Mouse (Mus musculus) midbrain, embryonic 11.5 days (tissue): ENCODE measurements around the gene Medag. TPM values are rescaled to one million over a fixed set of nuclear protein-coding genes. Genes with fewer than 3 reads are reported as not detected.

ENCODE experiments used
- ATAC-seq: fragments of 200-750 bp; cut with Nextera tagmentation; 2 replicates; pipeline ENCODE4 v1.8.0; 2017; ENCODE audit warnings: moderate TSS enrichment, moderate library complexity; ENCODE audit not compliant: low FRiP score
- DNase-seq: peaks from one replicate; pipeline ENCODE4 v3.0.0; 2015; ENCODE audit warnings: low spot score; ENCODE audit errors: missing footprints
- H3K27ac ChIP-seq: fragments of 300-500 bp; sonication (generic); 2 replicates; pipeline ENCODE4 v1.5.1; 2014; ENCODE audit warnings: low read depth, low read length
- H3K27me3 ChIP-seq: fragments of 300-500 bp; sonication (generic); 2 replicates; pipeline ENCODE4 v1.6.1; 2014; ENCODE audit warnings: mild to moderate bottlenecking, low read length, moderate library complexity, mixed read lengths; ENCODE audit not compliant: control insufficient read depth, insufficient read depth
- H3K36me3 ChIP-seq: fragments of 300-500 bp; sonication (generic); 2 replicates; pipeline ENCODE4 v1.6.1; 2014; ENCODE audit warnings: mild to moderate bottlenecking, low read length, moderate library complexity, mixed read lengths; ENCODE audit not compliant: control insufficient read depth, insufficient read depth
- H3K4me1 ChIP-seq: fragments of 300-500 bp; sonication (generic); 2 replicates; pipeline ENCODE4 v1.6.1; 2014; ENCODE audit warnings: low read length; ENCODE audit not compliant: control insufficient read depth, insufficient read depth
- H3K4me2 ChIP-seq: fragments of 300-500 bp; sonication (generic); 2 replicates; pipeline ENCODE4 v1.6.1; 2014; ENCODE audit warnings: mild to moderate bottlenecking, moderate library complexity
- H3K4me3 ChIP-seq: fragments of 300-500 bp; sonication (generic); 2 replicates; pipeline ENCODE4 v1.5.1; 2014; ENCODE audit warnings: low read depth, low read length
- H3K9ac ChIP-seq: fragments of 300-500 bp; sonication (generic); 2 replicates; pipeline ENCODE4 v1.6.1; 2014; ENCODE audit warnings: low read length
- H3K9me3 ChIP-seq: fragments of 300-500 bp; sonication (generic); 2 replicates; pipeline ENCODE4 v1.6.1; 2016; ENCODE audit warnings: low read length; ENCODE audit not compliant: control insufficient read depth
- WGBS: fragments of 180-500 bp; shearing (Covaris S2); extraction: QIAGEN DNeasy Blood & Tissue Kit; methylation state at CpG from one replicate; pipeline ENCODE4 v1.1.7; 2014; 5-methylcytosine and 5-hydroxymethylcytosine counted together
- polyA plus RNA-seq: library from polyadenylated mRNA; unstranded; fragments of >200 nt; fragmentation: Nextera tagmentation; extraction: Ambion mirVana; gene quantifications from 2 replicates; pipeline ENCODE4 v1.2.1, GENCODE M21; 2014

Medag gene
- polyA plus RNA-seq, 1 experiment from 2014 or later: 0.66 TPM

GRCm38 (mm10) chr5:149434141-149434690 is 22.7 kb downstream of the Medag start:
- DNase-seq (no peak), ATAC-seq (no peak)
- 31% methylated on average over 9 of the region's 9 CpGs for WGBS
- no peaks in the 10 kb centered on the region for H3K36me3 ChIP-seq
- no peak overlapping the region for H3K4me2 ChIP-seq
- no peaks in the 10 kb centered on the region for H3K27me3 ChIP-seq
- H3K9me3 ChIP-seq: no peaks in the 10 kb centered on the region
- no peak overlapping the region for H3K9ac ChIP-seq
- no peak overlapping the region for H3K27ac ChIP-seq
- no peak overlapping the region for H3K4me3 ChIP-seq
- H3K4me1 ChIP-seq: peaks cover 6% of the 10 kb centered on the region

GRCm38 (mm10) chr5:149436541-149436940 is 25.0 kb downstream of the Medag start:
- Histone ChIP-seq H3K4me3 (no peak overlapping the region), H3K4me2 (no peak overlapping the region), H3K9ac (no peak overlapping the region), H3K36me3 (no peaks in the 10 kb centered on the region), H3K27me3 (no peaks in the 10 kb centered on the region), H3K27ac (no peak overlapping the region), H3K4me1 (peaks cover 21% of the 10 kb centered on the region), H3K9me3 (no peaks in the 10 kb centered on the region)
- DNase-seq (no peak), ATAC-seq (no peak)
- 88% methylated on average over 3 of the region's 3 CpGs for WGBS

DNA sequence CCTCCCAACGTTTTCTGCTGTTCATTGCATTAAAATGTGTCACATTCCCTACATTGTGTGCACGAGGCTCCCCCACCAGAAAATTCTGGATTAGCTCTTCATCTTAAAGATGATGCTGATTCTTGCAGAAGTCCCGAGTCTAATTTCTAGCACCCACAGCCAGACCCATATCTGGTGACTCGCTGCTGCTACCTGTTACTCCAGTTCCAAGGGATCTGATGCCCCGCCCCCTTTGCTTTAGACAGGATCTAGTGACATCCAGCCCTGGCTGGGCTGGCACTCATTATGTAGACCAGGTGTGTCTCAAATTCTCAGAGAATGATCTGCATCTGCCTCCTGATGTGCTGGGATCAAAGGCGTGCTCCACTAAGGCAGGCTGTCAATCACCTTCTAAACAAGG is 25.6 kb downstream of the Medag start:
- H3K4me1 ChIP-seq: peaks cover 25% of the 10 kb centered on the region
- 79% methylated on average over 6 of the region's 6 CpGs for WGBS
- no peaks in the 10 kb centered on the region for H3K27me3 ChIP-seq
- H3K4me3 ChIP-seq: no peak overlapping the region
- no peak overlapping the region for H3K4me2 ChIP-seq
- ATAC-seq (no peak), DNase-seq (no peak)
- H3K9ac ChIP-seq: no peak overlapping the region
- H3K36me3 ChIP-seq: no peaks in the 10 kb centered on the region
- H3K9me3 ChIP-seq: no peaks in the 10 kb centered on the region
- no peak overlapping the region for H3K27ac ChIP-seq

DNA sequence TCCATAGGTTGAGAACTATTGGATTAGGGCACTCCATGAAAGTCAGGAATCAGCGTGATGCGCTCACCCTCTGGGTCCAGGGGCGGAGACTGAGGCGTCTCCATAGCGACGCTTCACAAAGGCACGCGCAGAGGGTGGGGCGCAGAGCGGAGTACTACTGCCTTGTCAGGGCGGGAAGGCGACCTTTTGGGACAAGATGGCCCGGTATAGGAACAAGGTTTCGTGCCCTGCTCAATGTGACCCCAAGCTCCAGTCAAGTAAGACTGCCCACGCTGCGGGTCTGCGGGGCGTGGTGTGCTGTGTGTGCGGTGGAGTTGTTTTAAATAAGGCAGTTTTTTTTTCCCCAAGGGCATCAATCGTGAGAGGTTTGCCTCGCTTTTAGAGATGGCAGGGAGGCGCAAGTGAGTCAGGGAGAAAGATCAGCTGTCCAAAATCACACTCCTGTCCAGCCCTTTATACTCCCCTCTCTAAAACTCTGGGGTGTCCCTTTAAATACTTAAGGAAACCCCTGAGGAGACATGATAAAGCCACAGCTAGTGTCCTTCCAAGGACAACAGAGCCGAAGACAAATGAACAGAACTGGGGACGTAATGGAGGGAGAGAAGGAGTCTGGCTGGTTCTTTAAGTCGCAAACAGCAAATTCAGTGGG is 28.1 kb downstream of the Medag start, which contains the start of gene Tex26:
Gene Tex26, plus strand, starts transcription at position 130 of the 649 bp plus-strand sequence.
- Histone ChIP-seq H3K4me1 (peaks cover 30% of the 10 kb centered on the region), H3K27ac (peak within 1 kb of the TSS; percentile 97), H3K4me3 (peak within 1 kb of the TSS; percentile 32), H3K9me3 (no peaks in the 10 kb centered on the region), H3K27me3 (peaks cover 7% of the 10 kb centered on the region; the same call in 1 of the 2 replicates), H3K9ac (peak within 1 kb of the TSS; percentile 67), H3K4me2 (peak within 1 kb of the TSS; percentile 74), H3K36me3 (no peaks in the 10 kb centered on the region)
- WGBS: 1% methylated on average over 25 of the region's 25 CpGs
- ATAC-seq: peak; percentile 92
- peak; percentile 99 for DNase-seq

DNA sequence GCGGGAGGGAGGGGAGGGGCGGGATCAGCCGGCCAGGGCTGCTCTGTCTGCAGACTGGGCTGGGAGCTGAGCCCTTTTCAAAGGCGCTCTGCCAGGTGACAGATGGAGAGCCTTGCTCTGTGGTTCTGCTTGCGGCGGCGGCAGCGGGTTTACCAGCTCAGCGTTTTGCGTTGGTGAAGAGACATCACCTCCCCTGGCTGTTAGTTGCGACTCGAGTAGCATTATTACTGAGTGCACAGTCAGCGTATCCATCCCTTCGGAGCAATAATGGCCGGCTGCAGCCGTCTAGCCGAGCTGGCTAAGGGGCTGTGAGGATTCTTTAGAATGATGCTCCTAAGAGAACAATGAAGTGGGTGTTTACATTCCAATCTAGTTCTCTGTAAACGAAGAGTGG is 28.6 kb downstream of the Medag start:
- WGBS: 0% methylated on average over 18 of the region's 18 CpGs
- peaks cover 7% of the 10 kb centered on the region; the same call in 1 of the 2 replicates for H3K27me3 ChIP-seq
- no peaks in the 10 kb centered on the region for H3K9me3 ChIP-seq
- peak overlapping the region; percentile 97 for H3K27ac ChIP-seq
- H3K9ac ChIP-seq: peak overlapping the region; percentile 67
- H3K4me2 ChIP-seq: peak overlapping the region; percentile 74
- H3K36me3 ChIP-seq: no peaks in the 10 kb centered on the region
- DNase-seq (peak; percentile 95), ATAC-seq (peak; percentile 81)
- peaks cover 30% of the 10 kb centered on the region for H3K4me1 ChIP-seq
- peak overlapping the region; percentile 32 for H3K4me3 ChIP-seq

DNA sequence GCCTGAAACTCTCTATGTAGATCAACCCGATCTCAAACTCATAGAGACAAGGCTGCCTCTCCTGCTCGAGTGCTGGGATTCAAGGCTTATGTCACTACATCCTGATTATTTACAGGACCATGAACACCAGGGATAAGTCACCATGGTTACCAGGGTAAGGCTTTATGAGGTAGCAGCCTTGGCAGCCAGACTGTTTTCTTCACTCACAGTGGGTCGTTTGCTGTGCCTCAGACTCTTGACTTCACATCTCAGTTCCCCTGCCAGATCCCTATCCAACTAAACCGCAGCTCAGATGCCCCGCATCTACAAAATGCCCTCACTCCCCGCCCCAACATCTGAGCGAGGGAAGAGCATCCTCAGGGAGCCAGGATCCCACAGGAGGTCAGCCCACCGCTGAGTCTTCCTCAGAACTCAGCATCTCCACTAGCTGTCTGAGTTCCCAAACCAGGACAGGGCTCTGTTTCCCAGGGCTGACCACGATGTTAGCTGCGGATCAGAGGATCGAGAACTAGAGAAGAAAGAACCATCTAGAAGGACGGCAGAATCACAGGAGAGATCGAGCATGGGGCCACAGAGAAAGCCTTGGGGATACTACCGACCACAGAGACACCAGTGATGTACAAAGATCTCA is 30.2 kb downstream of the Medag start:
- H3K9ac ChIP-seq: no peak overlapping the region; the same call in 1 of the 2 replicates
- peak; percentile 33; the same call in 1 of the 2 replicates for ATAC-seq
- H3K36me3 ChIP-seq: no peaks in the 10 kb centered on the region
- peak; percentile 92 for DNase-seq
- peaks cover 7% of the 10 kb centered on the region; the same call in 1 of the 2 replicates for H3K27me3 ChIP-seq
- no peak overlapping the region for H3K4me2 ChIP-seq
- peaks cover 30% of the 10 kb centered on the region for H3K4me1 ChIP-seq
- WGBS: 39% methylated on average over 14 of the region's 14 CpGs
- no peaks in the 10 kb centered on the region for H3K9me3 ChIP-seq
- no peak overlapping the region for H3K4me3 ChIP-seq
- H3K27ac ChIP-seq: no peak overlapping the region; the same call in 1 of the 2 replicates

GRCm38 (mm10) chr5:149442277-149442660 is 30.7 kb downstream of the Medag start:
- no peak overlapping the region for H3K4me3 ChIP-seq
- no peak overlapping the region for H3K9ac ChIP-seq
- peaks cover 30% of the 10 kb centered on the region for H3K4me1 ChIP-seq
- H3K27ac ChIP-seq: peak overlapping the region; percentile 21; the same call in 1 of the 2 replicates
- no peaks in the 10 kb centered on the region for H3K9me3 ChIP-seq
- 42% methylated on average over 15 of the region's 15 CpGs for WGBS
- H3K27me3 ChIP-seq: peaks cover 7% of the 10 kb centered on the region; the same call in 1 of the 2 replicates
- no peak for ATAC-seq
- H3K4me2 ChIP-seq: no peak overlapping the region
- DNase-seq: peak; percentile 90
- no peaks in the 10 kb centered on the region for H3K36me3 ChIP-seq

DNA sequence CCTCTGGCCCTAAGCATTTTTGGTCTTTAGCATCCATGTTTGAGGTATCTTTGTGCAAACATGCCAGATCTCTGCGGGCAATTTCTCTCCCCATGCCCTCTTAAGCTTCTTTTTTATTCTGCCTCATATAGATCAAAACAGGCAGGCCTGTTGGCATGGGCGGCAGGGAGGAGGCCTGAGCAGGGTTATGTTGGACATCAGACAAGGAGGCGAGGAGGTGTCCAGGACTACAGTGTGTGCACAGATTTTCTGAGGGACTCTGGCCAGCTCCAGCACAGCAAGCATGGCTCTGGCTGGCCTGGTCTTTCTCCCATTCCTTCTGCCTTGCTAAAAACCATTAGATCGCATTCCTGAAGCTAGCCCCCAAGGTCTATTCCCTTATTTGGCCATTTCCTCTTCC is 32.9 kb downstream of the Medag start:
- Histone ChIP-seq H3K36me3 (no peaks in the 10 kb centered on the region), H3K9ac (no peak overlapping the region), H3K27ac (no peak overlapping the region), H3K4me3 (no peak overlapping the region), H3K9me3 (no peaks in the 10 kb centered on the region; the same call in 1 of the 2 replicates), H3K4me2 (no peak overlapping the region), H3K27me3 (peaks cover 7% of the 10 kb centered on the region; the same call in 1 of the 2 replicates), H3K4me1 (peaks cover 25% of the 10 kb centered on the region)
- no peak for DNase-seq
- ATAC-seq: no peak
- 84% methylated on average over 4 of the region's 4 CpGs for WGBS

DNA sequence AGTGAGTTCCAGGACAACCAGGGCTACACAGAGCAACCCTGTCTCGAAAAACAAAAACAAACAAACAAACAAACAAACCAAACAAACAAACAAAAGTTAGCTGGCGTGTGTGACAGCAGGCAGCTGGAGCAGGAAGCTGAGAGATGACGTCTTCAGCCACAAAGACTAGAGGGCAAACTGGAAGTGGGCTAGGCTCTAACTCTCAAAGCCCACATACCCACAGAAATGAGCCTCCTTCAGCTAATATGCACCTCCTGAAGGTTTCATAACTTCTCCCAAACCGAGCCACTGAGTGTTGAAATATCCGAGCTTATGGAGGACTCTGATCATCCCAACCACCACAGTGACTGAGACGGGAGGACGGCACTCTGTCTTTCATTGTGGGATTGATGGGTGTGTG is 34.9 kb downstream of the Medag start:
- 86% methylated on average over 7 of the region's 7 CpGs for WGBS
- DNase-seq (no peak), ATAC-seq (no peak)
- H3K4me1 ChIP-seq: peaks cover 9% of the 10 kb centered on the region
- H3K27ac ChIP-seq: no peak overlapping the region
- no peak overlapping the region for H3K4me2 ChIP-seq
- no peaks in the 10 kb centered on the region; the same call in 1 of the 2 replicates for H3K9me3 ChIP-seq
- no peaks in the 10 kb centered on the region for H3K36me3 ChIP-seq
- no peak overlapping the region for H3K9ac ChIP-seq
- H3K4me3 ChIP-seq: no peak overlapping the region
- H3K27me3 ChIP-seq: peaks cover 7% of the 10 kb centered on the region; the same call in 1 of the 2 replicates
